Mouse (Mus musculus) liver, embryonic 16.5 days (tissue): Measurements from ENCODE around the gene Gstcd. TPM values are rescaled to one million over a fixed set of nuclear protein-coding genes. Genes with fewer than 3 reads are reported as not detected.

ENCODE experiments used
- ATAC-seq: fragments of 200-750 bp; cut with Nextera tagmentation; 2 replicates; pipeline ENCODE4 v1.8.0; 2017; ENCODE audit warnings: low read depth, mild to moderate bottlenecking, moderate number of reproducible peaks, moderate library complexity
- H3K27ac ChIP-seq: fragments of 300-500 bp; sonication (generic); 2 replicates; pipeline ENCODE4 v1.5.1; 2014; ENCODE audit warnings: mild to moderate bottlenecking, low read length
- H3K27me3 ChIP-seq: fragments of 300-500 bp; sonication (generic); 2 replicates; pipeline ENCODE4 v1.6.1; 2014; ENCODE audit warnings: low read depth, low read length, mixed read lengths; ENCODE audit not compliant: control insufficient read depth, insufficient read depth
- H3K36me3 ChIP-seq: fragments of 300-500 bp; sonication (generic); 2 replicates; pipeline ENCODE4 v1.6.1; 2014; ENCODE audit warnings: mild to moderate bottlenecking; ENCODE audit not compliant: control insufficient read depth, insufficient read depth
- H3K4me1 ChIP-seq: fragments of 300-500 bp; sonication (generic); 2 replicates; pipeline ENCODE4 v1.6.1; 2014; ENCODE audit warnings: low read depth, low read length, mixed read lengths; ENCODE audit not compliant: control insufficient read depth
- H3K4me2 ChIP-seq: fragments of 300-500 bp; sonication (generic); 2 replicates; pipeline ENCODE4 v1.6.1; 2014; ENCODE audit warnings: low read depth, low read length, mixed read lengths
- H3K4me3 ChIP-seq: fragments of 300-500 bp; sonication (generic); 2 replicates; pipeline ENCODE4 v1.5.1; 2014; ENCODE audit warnings: low read depth, mild to moderate bottlenecking, low read length
- H3K9ac ChIP-seq: fragments of 300-500 bp; sonication (generic); 2 replicates; pipeline ENCODE4 v1.6.1; 2014; ENCODE audit warnings: low read depth, low read length
- H3K9me3 ChIP-seq: fragments of 300-500 bp; sonication (generic); replicated peaks from 2 replicates; pipeline ENCODE4 v1.6.1; 2016; ENCODE audit warnings: low read length; ENCODE audit not compliant: control insufficient read depth
- WGBS: fragments of 180-500 bp; shearing (Covaris S2); extraction: QIAGEN DNeasy Blood & Tissue Kit; methylation state at CpG from one replicate; pipeline ENCODE4 v1.1.7; 2014; ENCODE audit not compliant: insufficient replicate concordance; 5-methylcytosine and 5-hydroxymethylcytosine counted together
- polyA plus RNA-seq: library from polyadenylated mRNA; unstranded; fragments of >200 nt; fragmentation: Nextera tagmentation; extraction: Ambion mirVana; gene quantifications from 2 replicates; pipeline ENCODE4 v1.2.1, GENCODE M21; 2015

Gstcd gene
- polyA plus RNA-seq, 1 experiment from 2014 or later = 3.0 TPM

DNA sequence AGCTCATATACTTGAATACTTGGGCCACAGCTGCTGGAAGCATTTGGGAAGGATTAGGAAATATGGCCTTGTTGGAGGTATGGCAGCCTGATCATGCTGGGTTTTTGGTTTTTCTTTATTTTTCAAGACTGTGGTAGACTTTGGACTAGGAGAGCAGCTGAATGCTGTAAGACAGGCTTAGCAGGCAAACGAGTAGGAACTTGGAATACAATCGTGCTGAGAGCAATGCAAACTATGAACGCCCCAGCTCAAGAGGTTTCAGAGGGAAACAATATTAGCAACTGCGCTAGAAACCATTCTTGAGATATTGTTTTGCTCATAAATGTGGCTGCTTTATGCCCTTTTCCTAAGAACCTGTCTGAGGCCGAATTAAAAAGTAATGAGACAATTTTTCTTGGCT is 9.1 kb downstream of the Gstcd start:
- Histone ChIP-seq H3K27me3 (no peaks in the 10 kb centered on the region), H3K9me3 (no peaks in the 10 kb centered on the region), H3K9ac (no peak overlapping the region), H3K27ac (no peak overlapping the region), H3K36me3 (peaks cover 19% of the 10 kb centered on the region), H3K4me2 (no peak overlapping the region), H3K4me3 (no peak overlapping the region), H3K4me1 (no peaks in the 10 kb centered on the region)
- ATAC-seq = no peak
- 82% methylated on average over 5 of the region's 5 CpGs for WGBS

- ATAC-seq = no peak; the same call in 1 of the 2 replicates
- Histone ChIP-seq H3K9ac (no peak overlapping the region), H3K4me2 (no peak overlapping the region), H3K9me3 (no peaks in the 10 kb centered on the region), H3K27me3 (no peaks in the 10 kb centered on the region), H3K27ac (no peak overlapping the region), H3K4me1 (no peaks in the 10 kb centered on the region), H3K36me3 (peaks cover 7% of the 10 kb centered on the region), H3K4me3 (no peak overlapping the region)
- WGBS = 57% methylated on average over 10 of the region's 10 CpGs
Observed at GRCm38 (mm10) chr3:133075560-133075959, 16.3 kb downstream of the Gstcd start.

GRCm38 (mm10) chr3:133052068-133052467 is 39.8 kb downstream of the Gstcd start:
- H3K36me3 ChIP-seq = no peaks in the 10 kb centered on the region; the same call in 1 of the 2 replicates
- no peak overlapping the region for H3K4me3 ChIP-seq
- no peak for ATAC-seq
- H3K27ac ChIP-seq = no peak overlapping the region
- H3K9me3 ChIP-seq = no peaks in the 10 kb centered on the region
- no peak overlapping the region for H3K9ac ChIP-seq
- 72% methylated on average over 2 of the region's 2 CpGs for WGBS
- no peaks in the 10 kb centered on the region for H3K27me3 ChIP-seq
- no peaks in the 10 kb centered on the region for H3K4me1 ChIP-seq
- no peak overlapping the region for H3K4me2 ChIP-seq

DNA sequence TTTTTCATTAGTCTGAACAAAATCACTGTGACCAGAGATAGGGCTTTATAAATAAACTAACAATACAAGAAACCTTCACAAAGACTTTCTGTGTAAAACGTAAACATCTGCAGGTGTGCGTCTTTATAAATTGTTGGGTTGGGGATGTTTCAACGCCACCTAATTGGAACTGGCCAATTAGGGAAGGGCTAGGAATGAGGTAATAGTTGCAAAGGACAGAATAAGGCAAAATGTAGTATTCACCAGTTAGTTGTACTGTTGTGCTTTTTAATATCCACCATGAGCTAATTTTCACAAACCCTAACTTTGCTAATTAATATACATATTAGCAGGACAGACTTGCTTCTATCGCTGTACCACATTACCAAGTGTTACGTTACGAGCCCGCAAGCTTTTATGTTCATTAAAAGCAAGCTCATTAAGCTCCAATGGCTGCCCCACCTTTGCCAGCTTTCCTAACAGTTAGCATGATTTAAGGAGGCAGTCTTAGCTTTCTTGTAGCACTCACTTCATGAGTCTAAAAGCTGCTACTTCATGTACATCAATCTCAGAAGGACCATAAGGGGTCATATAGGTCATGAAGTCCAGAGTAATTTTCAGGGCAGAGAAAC is 58.6 kb downstream of the Gstcd start:
- Histone ChIP-seq H3K36me3 (no peaks in the 10 kb centered on the region; the same call in 1 of the 2 replicates), H3K9me3 (no peaks in the 10 kb centered on the region), H3K9ac (no peak overlapping the region), H3K27me3 (no peaks in the 10 kb centered on the region), H3K4me3 (no peak overlapping the region), H3K4me2 (no peak overlapping the region), H3K27ac (no peak overlapping the region), H3K4me1 (no peaks in the 10 kb centered on the region)
- WGBS = 88% methylated on average over 7 of the region's 7 CpGs
- no peak for ATAC-seq

- 80% methylated on average over 2 of the region's 2 CpGs for WGBS
- H3K4me2 ChIP-seq = no peak overlapping the region
- no peak overlapping the region for H3K4me3 ChIP-seq
- no peaks in the 10 kb centered on the region for H3K27me3 ChIP-seq
- no peak overlapping the region for H3K9ac ChIP-seq
- H3K27ac ChIP-seq = no peak overlapping the region
- no peaks in the 10 kb centered on the region for H3K4me1 ChIP-seq
- H3K36me3 ChIP-seq = no peaks in the 10 kb centered on the region; the same call in 1 of the 2 replicates
- no peaks in the 10 kb centered on the region for H3K9me3 ChIP-seq
- no peak for ATAC-seq
Observed at GRCm38 (mm10) chr3:133026977-133027376, 64.9 kb downstream of the Gstcd start.

GRCm38 (mm10) chr3:133007250-133007649 is 84.6 kb downstream of the Gstcd start:
- H3K36me3 ChIP-seq = no peaks in the 10 kb centered on the region; the same call in 1 of the 2 replicates
- H3K9me3 ChIP-seq = no peaks in the 10 kb centered on the region
- H3K9ac ChIP-seq = no peak overlapping the region
- 68% methylated on average over 4 of the region's 4 CpGs for WGBS
- H3K4me3 ChIP-seq = no peak overlapping the region
- no peaks in the 10 kb centered on the region for H3K27me3 ChIP-seq
- H3K4me1 ChIP-seq = no peaks in the 10 kb centered on the region
- no peak overlapping the region for H3K4me2 ChIP-seq
- H3K27ac ChIP-seq = no peak overlapping the region
- ATAC-seq = peak; percentile 58; the same call in 1 of the 2 replicates

GRCm38 (mm10) chr3:132996299-132996698 is 95.5 kb downstream of the Gstcd start:
- no peaks in the 10 kb centered on the region for H3K36me3 ChIP-seq
- 81% methylated on average over 9 of the region's 9 CpGs for WGBS
- no peak overlapping the region for H3K4me2 ChIP-seq
- H3K27ac ChIP-seq = no peak overlapping the region
- no peaks in the 10 kb centered on the region for H3K27me3 ChIP-seq
- H3K9ac ChIP-seq = no peak overlapping the region
- ATAC-seq = no peak
- no peak overlapping the region for H3K4me3 ChIP-seq
- no peaks in the 10 kb centered on the region for H3K9me3 ChIP-seq
- no peaks in the 10 kb centered on the region for H3K4me1 ChIP-seq

- Histone ChIP-seq H3K36me3 (no peaks in the 10 kb centered on the region), H3K27me3 (no peaks in the 10 kb centered on the region), H3K9ac (no peak overlapping the region), H3K4me3 (no peak overlapping the region), H3K9me3 (no peaks in the 10 kb centered on the region), H3K4me1 (no peaks in the 10 kb centered on the region), H3K4me2 (no peak overlapping the region), H3K27ac (no peak overlapping the region)
- no peak for ATAC-seq
- 78% methylated on average over 3 of the region's 3 CpGs for whole genome bisulfite sequencing
Observed at GRCm38 (mm10) chr3:132995904-132996267, 95.9 kb downstream of the Gstcd start.

DNA sequence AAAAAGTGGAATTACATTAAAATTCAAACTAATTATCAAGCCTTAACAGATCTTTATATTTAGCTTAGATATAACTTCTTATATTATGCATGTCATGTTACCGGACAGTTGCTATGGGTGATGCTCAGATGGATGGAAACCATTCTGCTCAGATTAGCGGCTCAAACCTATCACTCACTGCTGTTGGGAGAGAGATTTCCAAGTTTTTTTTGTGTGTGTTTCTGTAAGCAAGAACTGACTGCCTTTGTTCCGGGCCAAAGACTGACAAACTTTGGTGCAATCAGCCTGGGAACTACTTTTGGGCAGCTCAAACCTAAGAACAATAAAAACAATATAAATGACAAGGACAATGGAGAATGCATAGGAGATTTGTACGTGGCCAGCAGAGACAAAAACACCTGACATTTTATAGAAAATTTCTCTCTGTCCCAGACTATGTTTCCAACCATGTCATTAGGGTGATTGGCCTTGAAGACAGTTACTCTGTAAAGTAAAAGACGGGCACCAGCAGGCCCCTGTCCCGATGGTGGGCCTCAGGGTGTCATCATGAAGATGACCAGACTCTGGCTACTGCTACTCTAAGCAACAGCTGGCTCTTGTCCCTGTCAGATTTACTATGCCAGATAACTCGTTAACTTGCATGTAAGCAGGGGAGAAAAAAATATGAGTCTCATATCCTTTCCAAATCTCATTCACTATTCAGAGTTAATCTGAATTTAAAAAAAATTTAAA is 96.5 kb downstream of the Gstcd start:
- Histone ChIP-seq H3K36me3 (no peaks in the 10 kb centered on the region), H3K27me3 (no peaks in the 10 kb centered on the region), H3K27ac (no peak overlapping the region), H3K4me1 (no peaks in the 10 kb centered on the region), H3K4me3 (no peak overlapping the region), H3K4me2 (no peak overlapping the region), H3K9me3 (no peaks in the 10 kb centered on the region), H3K9ac (no peak overlapping the region)
- ATAC-seq = no peak
- WGBS = 74% methylated on average over 7 of the region's 7 CpGs
